Mouse (Mus musculus): ENCODE results near the gene Ppp2r5c. TPM values are rescaled to one million over a fixed set of nuclear protein-coding genes. Genes with fewer than 3 reads are reported as not detected.

The Ppp2r5c gene
- polyA plus RNA-seq, 1 experiment from 2014 or later: 180 TPM

GRCm38 (mm10) chr12:110533151-110533550 lies 86.2 kb downstream of the Ppp2r5c start:
- H3K9ac ChIP-seq: no peak overlapping the region
- WGBS: 81% methylated on average over 2 of the region's 2 CpGs

GRCm38 (mm10) chr12:110533832-110534231 lies 86.9 kb downstream of the Ppp2r5c start:
- no peak overlapping the region for H3K9ac ChIP-seq
- no peak overlapping the region for H3K4me2 ChIP-seq
- TF ChIP-seq CTCF (IDR thresholded peaks at IDR 0.05; ENCODE audit: low read depth): no peak
- no peaks in the 10 kb centered on the region for H3K4me1 ChIP-seq (ENCODE audit: insufficient read depth)
- WGBS: 89% methylated on average over 3 of the region's 3 CpGs
- ATAC-seq (ENCODE audit: insufficient read depth): no peak
- H3K27me3 ChIP-seq (ENCODE audit: insufficient read depth, low read length): no peaks in the 10 kb centered on the region
- no peaks in the 10 kb centered on the region for H3K9me3 ChIP-seq (ENCODE audit: low read depth, low read length)
- no peak overlapping the region for H3K4me3 ChIP-seq (ENCODE audit: low read depth, low read length)
- H3K27ac ChIP-seq (ENCODE audit: low read depth): no peak overlapping the region
- DNase-seq: no peak
- peaks cover 8% of the 10 kb centered on the region; the same call in 1 of the 2 replicates for H3K36me3 ChIP-seq (ENCODE audit: insufficient read depth)

More at GRCm38 (mm10) chr12:110533151-110533550, 86.2 kb downstream of the Ppp2r5c start:
- ATAC-seq (ENCODE audit: insufficient read depth) (no peak), DNase-seq (no peak)
- no peak overlapping the region for H3K4me3 ChIP-seq (ENCODE audit: low read depth, low read length)
- no peak overlapping the region for H3K4me2 ChIP-seq
- H3K4me1 ChIP-seq (ENCODE audit: insufficient read depth): no peaks in the 10 kb centered on the region
- H3K9me3 ChIP-seq (ENCODE audit: low read depth, low read length): no peaks in the 10 kb centered on the region
- H3K27me3 ChIP-seq (ENCODE audit: insufficient read depth, low read length): no peaks in the 10 kb centered on the region
- TF ChIP-seq CTCF (IDR thresholded peaks at IDR 0.05; ENCODE audit: low read depth): no peak
- peaks cover 8% of the 10 kb centered on the region; the same call in 1 of the 2 replicates for H3K36me3 ChIP-seq (ENCODE audit: insufficient read depth)
- H3K27ac ChIP-seq (ENCODE audit: low read depth): no peak overlapping the region

- H3K4me1 ChIP-seq (ENCODE audit: insufficient read depth): no peaks in the 10 kb centered on the region
- no peaks in the 10 kb centered on the region for H3K27me3 ChIP-seq (ENCODE audit: insufficient read depth, low read length)
- H3K4me3 ChIP-seq (ENCODE audit: low read depth, low read length): no peak overlapping the region
- no peak overlapping the region for H3K27ac ChIP-seq (ENCODE audit: low read depth)
- H3K36me3 ChIP-seq (ENCODE audit: insufficient read depth): peaks cover 8% of the 10 kb centered on the region; the same call in 1 of the 2 replicates
- no peaks in the 10 kb centered on the region for H3K9me3 ChIP-seq (ENCODE audit: low read depth, low read length)
- 94% methylated on average over 5 of the region's 5 CpGs for WGBS
- ATAC-seq (ENCODE audit: insufficient read depth) (no peak), DNase-seq (no peak)
- H3K4me2 ChIP-seq: no peak overlapping the region
- no peak overlapping the region for H3K9ac ChIP-seq
- TF ChIP-seq CTCF (IDR thresholded peaks at IDR 0.05; ENCODE audit: low read depth): no peak
Measured at GRCm38 (mm10) chr12:110535361-110535760, 88.4 kb downstream of the Ppp2r5c start.

GRCm38 (mm10) chr12:110537751-110538150 lies 90.8 kb downstream of the Ppp2r5c start:
- no peak overlapping the region for H3K4me3 ChIP-seq (ENCODE audit: low read depth, low read length)
- H3K9me3 ChIP-seq (ENCODE audit: low read depth, low read length): no peaks in the 10 kb centered on the region
- H3K9ac ChIP-seq: no peak overlapping the region
- DNase-seq: no peak
- H3K27ac ChIP-seq (ENCODE audit: low read depth): no peak overlapping the region
- H3K27me3 ChIP-seq (ENCODE audit: insufficient read depth, low read length): no peaks in the 10 kb centered on the region
- ATAC-seq (ENCODE audit: insufficient read depth): no peak
- 90% methylated on average over 8 of the region's 8 CpGs for WGBS
- no peaks in the 10 kb centered on the region for H3K36me3 ChIP-seq (ENCODE audit: insufficient read depth)
- H3K4me2 ChIP-seq: no peak overlapping the region
- no peaks in the 10 kb centered on the region for H3K4me1 ChIP-seq (ENCODE audit: insufficient read depth)
- TF ChIP-seq CTCF (IDR thresholded peaks at IDR 0.05; ENCODE audit: low read depth): no peak

- no peak for DNase-seq
- 87% methylated on average over 10 of the region's 10 CpGs for WGBS
- peaks cover 3% of the 10 kb centered on the region; the same call in 1 of the 2 replicates for H3K36me3 ChIP-seq (ENCODE audit: insufficient read depth)
- no peak overlapping the region for H3K4me3 ChIP-seq (ENCODE audit: low read depth, low read length)
- no peak for TF ChIP-seq CTCF (IDR thresholded peaks at IDR 0.05; ENCODE audit: low read depth)
- H3K4me2 ChIP-seq: no peak overlapping the region
- no peaks in the 10 kb centered on the region for H3K9me3 ChIP-seq (ENCODE audit: low read depth, low read length)
- no peak overlapping the region for H3K27ac ChIP-seq (ENCODE audit: low read depth)
- no peaks in the 10 kb centered on the region for H3K4me1 ChIP-seq (ENCODE audit: insufficient read depth)
- ATAC-seq (ENCODE audit: insufficient read depth): no peak
- H3K9ac ChIP-seq: no peak overlapping the region
- H3K27me3 ChIP-seq (ENCODE audit: insufficient read depth, low read length): no peaks in the 10 kb centered on the region
Measured at GRCm38 (mm10) chr12:110539346-110539745, 92.4 kb downstream of the Ppp2r5c start.

- WGBS: 78% methylated on average over 9 of the region's 9 CpGs
- no peaks in the 10 kb centered on the region for H3K9me3 ChIP-seq (ENCODE audit: low read depth, low read length)
- no peak overlapping the region for H3K27ac ChIP-seq (ENCODE audit: low read depth)
- peaks cover 5% of the 10 kb centered on the region for H3K36me3 ChIP-seq (ENCODE audit: insufficient read depth)
- TF ChIP-seq CTCF (IDR thresholded peaks at IDR 0.05; ENCODE audit: low read depth): no peak
- H3K4me1 ChIP-seq (ENCODE audit: insufficient read depth): no peaks in the 10 kb centered on the region
- no peak for DNase-seq
- no peak for ATAC-seq (ENCODE audit: insufficient read depth)
- no peak overlapping the region for H3K4me2 ChIP-seq
- no peak overlapping the region for H3K4me3 ChIP-seq (ENCODE audit: low read depth, low read length)
- H3K9ac ChIP-seq: no peak overlapping the region
- no peaks in the 10 kb centered on the region for H3K27me3 ChIP-seq (ENCODE audit: insufficient read depth, low read length)
Measured at GRCm38 (mm10) chr12:110539798-110540197, 92.9 kb downstream of the Ppp2r5c start.

GRCm38 (mm10) chr12:110540273-110540672 lies 93.4 kb downstream of the Ppp2r5c start:
- Histone ChIP-seq H3K36me3 (ENCODE audit: insufficient read depth) (peaks cover 10% of the 10 kb centered on the region), H3K27ac (ENCODE audit: low read depth) (no peak overlapping the region), H3K27me3 (ENCODE audit: insufficient read depth, low read length) (no peaks in the 10 kb centered on the region), H3K4me1 (ENCODE audit: insufficient read depth) (no peaks in the 10 kb centered on the region), H3K4me2 (no peak overlapping the region), H3K9ac (no peak overlapping the region), H3K4me3 (ENCODE audit: low read depth, low read length) (no peak overlapping the region), H3K9me3 (ENCODE audit: low read depth, low read length) (no peaks in the 10 kb centered on the region)
- 86% methylated on average over 8 of the region's 8 CpGs for WGBS
- no peak for TF ChIP-seq CTCF (IDR thresholded peaks at IDR 0.05; ENCODE audit: low read depth)
- DNase-seq (no peak), ATAC-seq (ENCODE audit: insufficient read depth) (no peak)

- Histone ChIP-seq H3K9ac (no peak overlapping the region), H3K4me1 (ENCODE audit: insufficient read depth) (no peaks in the 10 kb centered on the region), H3K4me3 (ENCODE audit: low read depth, low read length) (no peak overlapping the region), H3K4me2 (no peak overlapping the region), H3K36me3 (ENCODE audit: insufficient read depth) (peaks cover 16% of the 10 kb centered on the region), H3K27ac (ENCODE audit: low read depth) (no peak overlapping the region), H3K27me3 (ENCODE audit: insufficient read depth, low read length) (no peaks in the 10 kb centered on the region), H3K9me3 (ENCODE audit: low read depth, low read length) (no peaks in the 10 kb centered on the region)
- DNase-seq (no peak), ATAC-seq (ENCODE audit: insufficient read depth) (no peak)
- TF ChIP-seq CTCF (IDR thresholded peaks at IDR 0.05; ENCODE audit: low read depth): no peak
- 80% methylated on average over 8 of the region's 8 CpGs for WGBS
Measured at GRCm38 (mm10) chr12:110541001-110541400, 94.1 kb downstream of the Ppp2r5c start.

Measured in lung, embryonic 14.5 days (tissue).